Mouse (Mus musculus) embryonic fibroblast, embryonic 13.5 days (primary cell): Measurements from ENCODE around the gene Luc7l.

ENCODE experiments used
- CTCF ChIP-seq: IDR thresholded peaks from 2 replicates; pipeline ENCODE4 v1.5.1; 2011; ENCODE audit warnings: mild to moderate bottlenecking, control low read depth, low read length, moderate library complexity, borderline replicate concordance; ENCODE audit not compliant: insufficient read depth
- POLR2A ChIP-seq: IDR thresholded peaks from 2 replicates; pipeline ENCODE4 v1.6.1; 2011; ENCODE audit warnings: low read depth, mild to moderate bottlenecking, control low read depth, low read length, moderate library complexity

GRCm38 (mm10) chr17:26240990-26241389, 11.7 kb upstream of the Luc7l start:
- TF ChIP-seq POLR2A (no peak), CTCF (no peak)
